Mouse (Mus musculus) olfactory bulb, adult 2 months (tissue): Measurements from ENCODE around the gene Aatk.

Source experiments
- CTCF ChIP-seq: fragments of 200-500 bp; IDR thresholded peaks from 2 replicates; pipeline ENCODE4 v1.5.1; 2012; ENCODE audit warnings: low read depth, mild to moderate bottlenecking, low read length, moderate library complexity; ENCODE audit not compliant: insufficient read depth
- POLR2A ChIP-seq: fragments of 200-500 bp; IDR thresholded peaks from 2 replicates; pipeline ENCODE4 v1.6.1; 2012; ENCODE audit warnings: mild to moderate bottlenecking, low read depth, low read length, moderate library complexity; ENCODE audit not compliant: insufficient read depth

GRCm38 (mm10) chr11:119989115-119989564, 57.8 kb downstream of the Aatk start:
- no peak for TF ChIP-seq CTCF
- TF ChIP-seq POLR2A = 0 out of 2 replicates have a peak, but pooled peaks have one; percentile 22
